Mouse (Mus musculus): ENCODE results near the gene Ikzf1.

DNA sequence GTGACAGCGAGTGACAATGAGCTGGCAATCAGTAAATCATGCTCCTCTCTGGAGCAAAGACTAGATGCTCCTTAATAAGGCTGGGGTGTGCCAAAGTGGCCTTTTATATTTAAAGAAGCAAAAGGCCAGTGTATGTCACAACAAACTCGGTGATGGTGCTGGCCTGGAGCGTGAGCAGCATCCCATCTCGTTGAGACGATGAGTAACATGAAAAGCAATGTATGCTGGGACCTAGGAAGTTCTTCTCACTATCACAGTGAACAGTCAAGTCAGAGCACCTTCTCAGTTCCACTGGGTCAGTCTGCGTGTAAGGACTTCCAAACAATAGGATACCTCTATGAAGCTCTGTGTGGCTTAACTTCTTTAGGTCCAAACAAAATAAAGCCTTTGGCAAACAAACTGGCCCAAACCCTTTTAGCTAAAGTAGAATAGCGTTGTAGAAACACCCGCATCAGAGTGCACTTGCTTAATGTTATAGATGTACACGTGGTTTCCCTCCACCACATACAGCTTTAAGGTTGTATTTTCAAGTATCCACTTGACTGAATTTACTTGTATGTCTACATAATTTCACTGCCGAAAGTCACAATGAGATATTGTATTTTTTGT lies 7.9 kb downstream of the Ikzf1 start:
- TF ChIP-seq CTCF (IDR thresholded peaks at IDR 0.05; ENCODE audit: control insufficient read depth, insufficient read depth, insufficient read length) (no peak), MYOG (IDR thresholded peaks at IDR 0.05; ENCODE audit: control insufficient read depth, extremely low read depth, insufficient read length) (no peak), MAX (IDR thresholded peaks at IDR 0.05) (no peak), CEBPB (IDR thresholded peaks at IDR 0.05; ENCODE audit: low read depth) (no peak), MYOD1 (IDR thresholded peaks at IDR 0.05; ENCODE audit: control insufficient read depth, insufficient read length, low read depth) (no peak), USF1 (IDR thresholded peaks at IDR 0.05; ENCODE audit: low read depth) (no peak)

All from C2C12 (cell line).